Mouse (Mus musculus): Measurements from ENCODE around the gene Urb1. TPM values are rescaled to one million over a fixed set of nuclear protein-coding genes. Genes with fewer than 3 reads are reported as not detected.

Gene Urb1
- 7.1 and 10.0 TPM in 2 replicates for total RNA-seq (2023)

DNA sequence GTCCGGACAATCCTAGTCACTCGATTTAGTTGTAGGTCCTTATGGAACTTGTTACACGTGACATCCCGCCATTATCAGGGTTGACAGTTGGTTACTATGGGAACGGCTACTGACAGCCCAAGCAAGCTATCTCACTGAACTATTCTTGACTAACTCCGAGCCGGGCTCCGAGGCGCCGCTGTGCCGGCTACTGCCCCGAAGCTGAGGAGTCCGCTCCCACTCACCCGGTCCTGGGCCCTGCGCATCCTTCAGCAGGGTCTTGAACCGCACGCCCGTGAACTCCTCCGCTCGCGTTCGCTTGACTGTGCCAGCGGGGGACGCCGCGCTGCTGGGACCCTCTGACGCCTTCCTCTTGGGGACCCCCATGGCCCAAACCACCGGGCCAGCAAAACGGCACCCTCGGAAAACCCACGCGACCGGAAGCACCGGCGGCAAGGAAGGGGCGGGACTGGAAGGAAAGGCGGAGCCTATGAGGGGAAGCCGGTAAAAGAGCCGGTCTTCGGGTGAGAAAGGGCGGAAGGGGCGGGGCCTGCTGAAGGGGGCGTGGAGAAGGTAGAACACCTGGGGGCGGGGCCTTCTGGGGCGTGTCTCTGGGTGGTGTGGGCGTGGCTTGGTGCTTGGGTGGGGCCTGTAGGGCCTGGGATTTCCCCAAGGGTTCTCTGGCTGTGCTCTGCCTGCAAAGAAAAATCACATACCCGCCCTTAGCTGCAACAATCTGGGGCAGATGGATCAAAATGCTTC is at the start of gene Urb1:
TSS of gene Urb1 (minus strand) at position 439 of the 741 bp plus-strand sequence.

GRCm38 (mm10) chr16:90826457-90826856 is 16.2 kb upstream of the Urb1 start, which contains the start of gene Eva1c:
Gene Eva1c, plus strand, starts transcription at chr16:90826719.

DNA sequence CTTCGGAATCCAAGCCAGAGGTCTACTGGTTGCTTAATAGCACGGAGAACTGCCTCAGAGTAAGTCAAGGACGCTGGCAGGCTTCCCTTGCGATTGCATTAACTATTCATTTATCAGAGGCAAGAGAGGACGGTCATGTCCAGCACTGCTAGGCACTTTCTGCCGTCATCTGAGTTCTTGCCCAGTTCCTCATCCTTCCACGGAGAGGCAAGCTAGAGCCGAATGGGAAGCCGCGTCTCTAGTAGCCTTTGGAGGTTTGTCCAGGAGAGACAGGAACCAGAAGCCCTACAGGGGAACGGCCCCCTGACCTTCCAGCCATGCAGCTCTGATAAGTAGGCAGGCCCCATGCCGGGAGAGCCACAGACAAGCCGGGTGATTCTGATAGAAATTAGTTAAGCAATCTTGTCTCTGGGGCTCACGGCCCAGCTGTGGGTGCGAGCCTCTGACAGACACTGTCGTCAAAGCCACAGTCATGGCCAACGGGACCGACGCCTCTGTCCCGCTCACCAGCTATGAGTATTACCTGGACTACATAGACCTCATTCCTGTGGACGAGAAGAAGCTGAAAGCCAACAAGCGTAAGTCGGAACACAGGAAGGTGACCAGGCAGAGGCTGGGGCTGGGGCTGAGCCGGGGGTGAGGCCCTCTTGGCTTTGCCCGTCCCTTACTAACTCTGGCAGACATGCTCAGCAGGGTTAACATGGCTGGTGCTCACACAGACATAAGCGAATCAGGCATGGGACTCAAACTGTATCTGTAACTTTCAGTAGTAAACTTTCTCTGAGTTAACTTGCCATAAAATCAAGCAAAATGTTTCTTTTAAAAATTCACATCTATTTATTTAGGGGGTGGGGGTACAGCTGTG is 71.9 kb downstream of the Urb1 start, which contains the start of gene Mrap:
TSS of gene Mrap (plus strand) at position 116 of the 865 bp plus-strand sequence.

GRCm38 (mm10) chr16:90727233-90728115 is 82.7 kb downstream of the Urb1 start, which contains the start of gene Mis18a:
Gene Mis18a, minus strand, starts transcription at chr16:90727404.

Other genes starting within 250 kb of the Urb1 start
- 21.0 and 28.7 TPM in 2 replicates for gene Mis18a, start 83.0 kb downstream of the Urb1 start, total RNA-seq (2023)
- gene Mrap, start 72.2 kb downstream of the Urb1 start, total RNA-seq (2023): not detected in 2 replicates
- gene Eva1c, start 16.3 kb upstream of the Urb1 start, total RNA-seq (2023): not detected in 2 replicates
- gene Cfap298, start 124.7 kb upstream of the Urb1 start, total RNA-seq (2023): 2.7 and 5.8 TPM in 2 replicates
- gene Synj1, start 200.9 kb upstream of the Urb1 start, total RNA-seq (2023): 144 and 159 TPM in 2 replicates
- gene Paxbp1, start 234.1 kb upstream of the Urb1 start, total RNA-seq (2023): 65.4 and 87.1 TPM in 2 replicates

Data from neutrophil, adult 65 days (primary cell).